Mouse (Mus musculus) heart, postnatal 0 days (tissue): ENCODE data around the gene Celf6.

Experiments
- CTCF ChIP-seq: IDR thresholded peaks from 2 replicates; pipeline ENCODE4 v1.5.1; 2016; ENCODE audit warnings: antibody characterized with exemption, control low read depth, low read depth
- EP300 ChIP-seq: IDR thresholded peaks from 2 replicates; pipeline ENCODE4 v1.6.1; 2016; ENCODE audit warnings: antibody characterized with exemption, low read depth

DNA sequence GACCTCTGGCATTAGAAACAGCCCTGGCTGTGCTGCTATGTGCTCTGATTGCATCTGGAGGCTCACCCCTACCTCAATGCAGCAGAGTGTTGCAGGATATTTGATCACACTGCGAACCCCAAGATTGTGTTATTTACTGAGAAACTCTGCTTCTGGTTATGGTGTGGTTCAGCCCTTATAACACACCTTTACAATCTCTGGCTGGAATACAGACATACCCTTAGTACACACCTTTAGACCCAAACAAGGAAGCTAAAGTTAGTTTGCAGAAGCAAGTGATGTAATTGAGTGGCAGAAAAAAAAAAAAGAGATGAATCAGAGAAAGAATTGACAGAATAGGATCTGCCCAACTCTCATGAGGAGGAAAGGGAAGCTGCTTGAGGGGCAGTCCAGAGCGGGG is 33.2 kb downstream of the Celf6 start:
- TF ChIP-seq CTCF (no peak), EP300 (no peak)
